Comparison of ENCODE assay signal across 19 mouse cellular contexts in the genomic region with DNA sequence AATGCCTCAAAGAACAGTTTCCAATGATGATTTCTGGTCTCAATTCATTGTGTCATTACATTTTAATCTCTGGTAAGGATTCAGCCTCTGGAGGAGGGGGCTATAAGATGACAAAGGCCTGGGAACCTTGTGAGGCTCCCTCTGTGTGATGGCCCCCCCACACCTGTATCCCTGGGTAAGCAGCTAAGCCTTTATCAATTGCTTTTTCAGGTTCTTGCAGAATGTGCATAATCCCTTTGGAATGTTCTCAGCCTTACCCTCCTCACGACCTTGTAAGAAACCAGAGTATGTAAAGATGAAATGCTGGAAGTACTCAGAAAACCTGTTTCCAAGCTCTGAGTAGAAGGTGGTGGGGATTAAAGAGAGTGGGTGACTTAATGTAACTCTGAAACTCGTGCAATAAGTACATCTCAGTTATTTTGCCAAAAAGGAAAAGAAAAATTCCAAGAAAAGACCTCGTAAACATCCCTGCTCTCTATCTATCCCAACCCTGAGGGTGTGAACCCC.
DNase-seq lines count a peak whose midpoint lies in the region; ATAC-seq and TF ChIP-seq lines count a peak whose summit lies in the region.
"Had no signal": no experiment of that assay in that cellular context is flagged by ENCODE, and none has a peak within 500 bp of the region (broad histone marks: within the 10 kb centered on the region; RNA-seq: fewer than 3 reads in every experiment).

No protein-coding gene starts in this region.

- peak; percentile 41; the same call in 1 of the 2 replicates for ATAC-seq in lung, embryonic 14.5 days (ENCODE audit: insufficient read depth)
- ATAC-seq in limb, embryonic 14.5 days (ENCODE audit: low FRiP score, low read depth): peak; percentile 56
- ATAC-seq in stomach, postnatal 0 days (ENCODE audit: low FRiP score, low TSS enrichment): no peak
- ATAC-seq: forebrain, embryonic 16.5 days had no signal

- TF ChIP-seq CTCF in lung, embryonic 14.5 days (IDR thresholded peaks at IDR 0.05; ENCODE audit: low read depth): no peak
- no peak for TF ChIP-seq CTCF in stomach, postnatal 0 days (IDR thresholded peaks at IDR 0.05; ENCODE audit: low read depth)

- H3K36me3 ChIP-seq in lung, embryonic 14.5 days (ENCODE audit: insufficient read depth): no peaks in the 10 kb centered on the region
- H3K36me3 ChIP-seq in limb, embryonic 14.5 days (ENCODE audit: control insufficient read depth, insufficient read depth, low read length): no peaks in the 10 kb centered on the region
- H3K36me3 ChIP-seq in stomach, postnatal 0 days (ENCODE audit: control insufficient read depth, insufficient read depth, low read length): no peaks in the 10 kb centered on the region
- H3K36me3 ChIP-seq: embryonic facial prominence, embryonic 12.5 days; forebrain, embryonic 12.5 days; heart, embryonic 13.5 days; hindbrain, embryonic 15.5 days had no signal

- H3K9ac ChIP-seq in lung, embryonic 14.5 days: no peak overlapping the region
- H3K9ac ChIP-seq in limb, embryonic 14.5 days (ENCODE audit: low read depth, low read length, severe bottlenecking): no peak overlapping the region
- H3K9ac ChIP-seq in stomach, postnatal 0 days (ENCODE audit: low read length): no peak overlapping the region
- H3K9ac ChIP-seq: embryonic facial prominence, embryonic 12.5 days; forebrain, embryonic 12.5 days; heart, embryonic 13.5 days; hindbrain, embryonic 15.5 days had no signal

- 47% methylated on average over 3 of the region's 3 CpGs for WGBS in lung, embryonic 14.5 days
- WGBS in limb, embryonic 14.5 days: 27% methylated on average over 3 of the region's 3 CpGs
- 29% methylated on average over 3 of the region's 3 CpGs for WGBS in stomach, postnatal 0 days

- no peaks in the 10 kb centered on the region for H3K9me3 ChIP-seq in lung, embryonic 14.5 days (ENCODE audit: low read depth, low read length)
- H3K9me3 ChIP-seq in limb, embryonic 14.5 days (ENCODE audit: control insufficient read depth, low read length): no peaks in the 10 kb centered on the region
- H3K9me3 ChIP-seq in stomach, postnatal 0 days (ENCODE audit: control insufficient read depth, low read length): no peaks in the 10 kb centered on the region
- H3K9me3 ChIP-seq: embryonic facial prominence, embryonic 12.5 days; forebrain, embryonic 12.5 days; heart, embryonic 13.5 days; hindbrain, embryonic 15.5 days had no signal

- TF ChIP-seq POLR2A in limb, embryonic 14.5 days (IDR thresholded peaks at IDR 0.05; ENCODE audit: borderline replicate concordance, extremely low read depth, insufficient read depth, insufficient read length): no peak

- DNase-seq in lung, embryonic 14.5 days: peak; percentile 19
- no peak for DNase-seq in lung, postnatal 25 days (ENCODE audit: low spot score)
- DNase-seq in NIH3T3 (ENCODE audit: low read depth): peak; percentile 11
- no peak for DNase-seq in limb, embryonic 14.5 days (ENCODE audit: low spot score)
- no peak for DNase-seq in stomach, postnatal 0 days (ENCODE audit: low spot score)
- no peak for DNase-seq in gastrocnemius, postnatal 10 days
- DNase-seq in layer of hippocampus, postnatal 25 days (ENCODE audit: extremely low spot score in 1 of 2, low spot score in 1 of 2): no peak
- DNase-seq: adrenal gland, postnatal 10 days; cerebellum, adult 11 months; cerebellum, adult 8-10 months; cerebellum, postnatal 14 days; embryo, embryonic 11 days; gastrocnemius, postnatal 25 days; heart, postnatal 36 days had no signal

- H3K4me3 ChIP-seq in lung, embryonic 14.5 days (ENCODE audit: low read depth, low read length): no peak overlapping the region
- no peak overlapping the region for H3K4me3 ChIP-seq in limb, embryonic 14.5 days (replicated peaks; ENCODE audit: low read length)
- H3K4me3 ChIP-seq in stomach, postnatal 0 days (ENCODE audit: low read depth, low read length): no peak overlapping the region
- H3K4me3 ChIP-seq: embryonic facial prominence, embryonic 12.5 days; forebrain, embryonic 12.5 days; heart, embryonic 13.5 days; hindbrain, embryonic 15.5 days had no signal

- TF ChIP-seq EP300 in stomach, postnatal 0 days (optimal IDR thresholded peaks at IDR 0.05): peak; percentile 16

- H3K4me2 ChIP-seq in lung, embryonic 14.5 days: no peak overlapping the region
- H3K4me2 ChIP-seq in limb, embryonic 14.5 days (replicated peaks; ENCODE audit: low read depth, low read length, severe bottlenecking): no peak overlapping the region
- no peak overlapping the region for H3K4me2 ChIP-seq in stomach, postnatal 0 days (replicated peaks; ENCODE audit: low read depth)
- H3K4me2 ChIP-seq: embryonic facial prominence, embryonic 12.5 days; forebrain, embryonic 12.5 days; heart, embryonic 13.5 days; hindbrain, embryonic 15.5 days had no signal

- 0 out of 2 replicates have a peak overlapping the region, but pooled peaks have one; percentile 20 for H3K27ac ChIP-seq in lung, embryonic 14.5 days (ENCODE audit: low read depth)
- peak overlapping the region; percentile 40; the same call in 1 of the 2 replicates for H3K27ac ChIP-seq in limb, embryonic 14.5 days (replicated peaks; ENCODE audit: low read depth, low read length)
- H3K27ac ChIP-seq in stomach, postnatal 0 days (replicated peaks): no peak overlapping the region
- H3K27ac ChIP-seq: forebrain, embryonic 12.5 days; heart, embryonic 13.5 days; hindbrain, embryonic 15.5 days had no signal

- H3K27me3 ChIP-seq in lung, embryonic 14.5 days (ENCODE audit: insufficient read depth, low read length): no peaks in the 10 kb centered on the region
- H3K27me3 ChIP-seq in limb, embryonic 14.5 days (ENCODE audit: control insufficient read depth, insufficient read depth, low read length): no peaks in the 10 kb centered on the region
- no peaks in the 10 kb centered on the region for H3K27me3 ChIP-seq in stomach, postnatal 0 days (ENCODE audit: control insufficient read depth, insufficient read depth, low read length)
- H3K27me3 ChIP-seq: embryonic facial prominence, embryonic 12.5 days; forebrain, embryonic 12.5 days; heart, embryonic 13.5 days; hindbrain, embryonic 15.5 days had no signal

- no peaks in the 10 kb centered on the region for H3K4me1 ChIP-seq in lung, embryonic 14.5 days (ENCODE audit: insufficient read depth)
- peaks cover 22% of the 10 kb centered on the region for H3K4me1 ChIP-seq in limb, embryonic 14.5 days (ENCODE audit: control insufficient read depth, insufficient read depth, low read length)
- no peaks in the 10 kb centered on the region for H3K4me1 ChIP-seq in stomach, postnatal 0 days (replicated peaks; ENCODE audit: control insufficient read depth, insufficient read depth)
- H3K4me1 ChIP-seq: heart, embryonic 13.5 days had no signal

Comparison
In these comparisons a context has a peak if more than half of its experiments do, and no peak if none do; other contexts are left out.
1. DNase-seq: peak in lung, embryonic 14.5 days (single experiment) and NIH3T3 (single experiment); none in lung, postnatal 25 days (single experiment), limb, embryonic 14.5 days (single experiment), stomach, postnatal 0 days (single experiment), gastrocnemius, postnatal 10 days (single experiment) and layer of hippocampus, postnatal 25 days (0 of 2).